Mouse (Mus musculus) urinary bladder, postnatal 36 days (tissue): Measurements from ENCODE around the gene Obscn.

Experiments used
- DNase-seq, 2 experiments: peaks; one replicate each; pipeline ENCODE4 v3.0.0; 2022; ENCODE audit warnings: low spot score in 2 of 2, mixed read lengths in 1 of 2

Obscn gene

DNA sequence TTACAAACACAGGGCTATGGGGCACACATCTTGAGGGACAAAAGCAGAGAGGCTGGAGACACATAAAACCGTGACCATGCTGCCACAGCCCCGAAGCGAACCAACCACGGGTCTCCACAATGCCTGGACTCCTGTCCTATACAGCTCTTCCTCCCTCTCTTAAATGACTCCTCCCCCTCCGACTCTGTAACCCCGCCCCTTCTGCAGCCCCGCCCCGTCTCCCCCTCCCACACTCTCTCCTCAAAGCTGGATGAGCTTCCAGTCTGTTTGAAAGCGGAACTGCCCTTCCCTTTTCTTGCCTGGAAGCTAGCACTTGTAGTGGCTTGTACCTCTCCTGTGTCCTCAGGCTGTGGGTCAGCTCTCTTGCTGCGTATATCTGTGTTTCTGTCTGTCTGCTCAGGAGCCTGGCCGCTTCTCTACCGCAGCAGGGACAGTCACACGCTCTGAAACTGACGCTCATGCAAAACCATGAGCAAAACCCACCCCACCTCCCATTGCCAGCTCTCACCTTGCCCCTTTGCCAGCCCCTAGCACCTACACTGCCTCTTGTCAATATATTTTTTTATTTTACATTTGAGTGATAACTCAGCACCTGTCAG is 5.7 kb upstream of the Obscn start:
- DNase-seq, result no peak

DNA sequence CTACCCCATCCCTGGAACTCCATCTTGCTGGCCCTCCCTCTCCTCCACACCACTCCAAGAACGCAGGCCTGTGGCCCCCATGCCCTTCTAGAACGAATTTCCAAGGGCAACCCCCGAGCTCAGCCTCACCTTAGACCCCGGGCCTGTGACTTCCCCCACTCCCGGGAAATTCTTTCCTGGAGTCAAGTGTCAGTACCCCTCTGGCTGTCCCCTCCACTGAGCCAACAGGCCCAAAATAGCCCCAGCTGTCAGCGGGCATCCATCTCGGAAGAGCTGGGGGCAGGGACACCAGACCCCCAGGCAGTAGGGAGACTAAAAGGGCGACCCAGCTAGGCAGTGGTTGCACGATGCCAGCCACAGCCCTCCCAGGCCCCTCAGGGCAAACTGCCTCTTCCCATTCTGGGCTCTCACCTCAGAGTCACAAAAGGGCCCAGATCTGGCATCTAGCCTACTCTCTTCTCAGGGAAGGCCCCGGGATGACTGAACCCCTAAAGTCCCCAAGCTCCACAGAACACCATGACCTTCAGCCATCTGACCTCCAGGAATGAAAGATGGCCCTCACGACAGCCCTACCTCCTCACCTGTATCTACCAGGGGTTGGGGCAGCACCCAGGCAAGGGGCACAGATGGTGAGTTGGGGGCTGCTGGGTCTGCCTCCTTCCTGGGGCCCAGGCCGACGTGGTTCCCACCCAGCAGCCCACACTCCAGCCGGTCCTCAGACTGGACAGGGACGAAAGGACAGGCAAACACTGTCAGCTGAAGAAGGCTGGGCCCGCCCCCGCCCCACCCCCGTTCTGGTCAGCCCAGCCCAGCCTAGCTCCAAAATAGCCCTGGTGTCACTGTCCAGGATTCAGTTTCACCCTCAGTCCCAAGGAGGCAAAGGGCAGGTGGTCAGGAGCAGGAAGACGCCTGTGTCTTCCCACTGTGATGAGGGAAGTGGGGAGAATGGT is 2.6 kb upstream of the Obscn start:
- no peak for DNase-seq

DNA sequence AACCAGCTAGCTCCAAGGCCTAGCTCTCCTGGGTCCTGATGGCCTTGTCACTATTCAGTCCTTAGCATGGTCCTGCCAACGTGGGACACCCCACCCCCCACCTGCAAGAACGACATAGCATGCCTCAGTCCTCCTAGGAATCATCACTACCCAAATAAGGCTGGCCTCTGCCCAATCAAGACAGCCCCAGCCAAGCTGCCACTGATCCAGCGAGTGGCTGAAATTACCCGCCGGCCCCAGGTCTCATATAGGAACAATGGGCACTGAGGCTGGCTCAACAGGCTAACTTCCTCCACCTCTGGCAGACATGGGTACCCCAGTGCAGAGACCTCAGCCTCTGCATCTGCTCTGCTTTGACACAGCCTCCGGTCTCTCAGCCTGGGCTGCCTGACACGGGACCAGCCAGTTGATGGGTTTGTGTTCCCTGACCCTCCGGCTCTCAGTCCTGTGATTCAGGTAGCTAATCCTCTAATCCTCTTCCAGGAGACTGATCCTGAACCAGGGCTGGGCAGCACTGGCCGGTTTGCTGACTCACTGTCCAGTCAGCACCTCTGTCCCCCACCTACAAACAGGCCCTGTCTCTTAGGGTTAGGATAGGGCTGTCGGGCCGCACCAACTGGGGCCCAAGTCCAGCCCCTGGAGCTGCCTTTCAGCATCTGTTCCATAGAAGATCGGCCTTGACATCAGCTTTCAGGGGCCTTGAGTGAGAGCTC is 948 bp upstream of the Obscn start:
- no peak for DNase-seq

DNA sequence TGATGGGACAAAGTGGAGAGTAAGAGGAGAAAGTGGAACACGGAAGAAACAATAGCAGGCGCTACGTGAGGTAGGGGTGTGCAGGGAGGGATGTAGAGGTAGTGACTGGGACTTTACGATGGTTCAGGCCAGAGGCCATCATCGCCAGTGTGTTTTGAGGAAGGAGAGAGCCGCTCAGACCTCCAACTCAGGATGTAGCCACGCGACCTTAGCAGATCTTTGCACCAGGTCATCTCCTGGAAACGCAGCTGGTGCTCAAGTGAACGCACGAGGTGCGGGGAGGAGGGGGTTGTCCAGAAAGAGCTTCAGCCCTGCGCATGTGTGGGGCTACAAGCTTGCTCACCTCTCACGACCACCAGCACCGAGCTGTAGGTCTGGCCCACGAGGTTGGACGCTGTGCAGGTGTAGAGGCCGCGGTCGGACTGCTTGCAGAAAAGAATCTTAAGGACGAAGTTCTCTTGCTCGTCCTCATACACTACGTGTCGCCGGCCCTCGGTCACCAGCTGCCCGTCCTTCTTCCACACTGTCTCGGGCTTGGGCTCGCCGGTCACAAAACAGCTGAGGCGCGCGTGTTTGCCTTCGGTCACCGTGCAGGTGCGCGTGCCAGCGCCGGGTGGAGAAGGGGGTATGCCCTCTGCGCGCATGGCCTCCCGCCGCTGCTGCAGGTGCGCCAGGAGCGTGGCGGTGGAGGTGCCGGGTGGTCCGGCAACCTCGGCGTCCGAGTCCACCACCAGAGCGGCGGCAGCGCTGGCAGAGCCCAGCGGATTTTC is 966 bp downstream of the Obscn start:
- DNase-seq, result no peak

DNA sequence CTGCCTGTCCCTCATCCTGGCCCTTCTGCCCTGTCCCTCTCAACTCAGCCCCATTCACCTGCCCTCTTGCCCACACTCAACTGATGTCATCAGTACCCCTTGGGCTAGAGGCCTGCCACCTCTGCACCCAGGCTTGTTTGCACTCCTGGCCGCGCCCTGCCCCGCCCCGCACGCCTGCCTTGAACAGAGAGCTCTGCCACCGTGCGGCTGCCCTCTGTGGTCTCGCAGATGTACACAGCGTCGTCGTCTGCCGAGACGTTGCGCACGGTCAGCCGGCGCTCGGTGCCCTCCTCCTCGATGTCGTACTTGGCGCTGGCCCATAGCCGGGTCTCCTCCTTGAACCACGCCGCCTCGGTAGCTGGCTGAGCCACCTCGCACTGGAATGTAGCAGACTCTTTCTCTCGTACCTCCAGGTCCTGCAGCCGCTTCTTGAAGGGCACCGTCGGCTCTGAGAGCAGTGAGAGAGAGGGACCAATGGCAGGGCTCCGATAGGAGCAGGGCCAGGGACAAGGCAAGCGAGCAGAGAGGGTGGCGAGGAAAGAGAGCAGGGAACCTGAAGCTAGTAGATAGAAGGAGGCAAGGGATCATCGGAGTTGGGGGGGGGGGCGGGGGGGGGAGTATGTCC is 1.7 kb downstream of the Obscn start:
- DNase-seq, result peak; percentile 27 to 42

DNA sequence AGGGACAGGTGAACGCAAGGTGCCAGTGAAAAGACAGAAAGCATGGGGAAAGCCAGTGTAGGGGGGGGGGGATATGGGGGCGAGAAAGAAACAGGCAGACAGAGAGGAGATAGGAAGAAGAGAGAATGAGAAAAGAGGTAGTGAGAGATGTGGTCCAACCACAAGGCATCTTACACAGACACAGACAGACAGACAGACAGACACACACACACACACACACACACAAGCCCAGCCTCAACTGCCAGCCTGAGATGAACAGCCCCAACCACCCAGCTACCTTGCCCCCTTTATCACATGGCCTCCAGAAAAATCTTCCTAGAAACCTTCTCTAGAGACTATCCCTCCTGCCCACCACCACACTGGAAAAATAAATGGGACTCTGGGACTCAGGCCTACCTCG is 4.1 kb downstream of the Obscn start:
- DNase-seq, result no peak

DNA sequence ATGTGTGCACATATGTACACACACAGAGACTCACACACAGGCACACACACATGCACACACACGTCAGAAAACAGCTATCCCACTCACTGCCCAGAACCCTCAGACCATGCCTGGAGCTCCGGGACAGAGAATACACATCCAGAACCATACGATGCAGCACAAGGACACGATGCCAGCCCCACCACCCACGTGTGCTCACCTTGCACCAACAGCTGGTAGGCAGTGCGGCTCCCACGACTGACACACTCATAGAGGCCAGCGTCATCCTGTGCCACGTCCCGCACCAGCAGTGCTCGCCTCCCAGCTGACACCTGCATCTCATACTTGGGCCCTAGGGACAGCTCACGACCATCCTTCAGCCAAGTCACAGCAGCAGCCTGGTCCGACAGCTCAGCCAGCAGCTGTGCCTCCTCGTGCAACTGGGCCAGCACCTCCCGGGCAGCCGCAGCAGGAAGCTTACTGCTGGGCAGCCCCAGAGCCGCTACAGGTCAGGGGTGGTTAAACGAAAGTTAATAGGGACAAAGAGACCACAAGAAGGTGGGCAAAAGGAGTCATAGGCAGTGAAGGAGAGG is 4.8 kb downstream of the Obscn start:
- no peak for DNase-seq

DNA sequence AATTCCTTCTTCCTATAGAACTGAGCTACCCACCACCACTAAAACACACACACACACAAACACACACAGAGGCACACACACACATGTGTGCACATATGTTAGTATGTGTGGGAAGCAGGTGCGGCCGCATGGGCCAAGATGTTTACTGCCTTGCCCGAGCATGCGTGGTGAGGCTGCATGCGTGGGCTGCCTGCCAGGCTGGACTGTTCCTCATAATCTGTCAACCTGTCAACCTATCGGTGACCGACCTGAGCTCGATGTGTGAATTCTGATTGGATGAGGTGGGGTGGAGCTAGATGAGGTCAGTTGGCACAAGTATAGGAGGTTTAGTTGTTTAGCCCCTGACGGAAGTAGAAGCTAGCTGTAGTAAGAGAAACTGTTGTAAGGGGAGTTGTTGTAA is 5.4 kb downstream of the Obscn start:
- no peak for DNase-seq

DNA sequence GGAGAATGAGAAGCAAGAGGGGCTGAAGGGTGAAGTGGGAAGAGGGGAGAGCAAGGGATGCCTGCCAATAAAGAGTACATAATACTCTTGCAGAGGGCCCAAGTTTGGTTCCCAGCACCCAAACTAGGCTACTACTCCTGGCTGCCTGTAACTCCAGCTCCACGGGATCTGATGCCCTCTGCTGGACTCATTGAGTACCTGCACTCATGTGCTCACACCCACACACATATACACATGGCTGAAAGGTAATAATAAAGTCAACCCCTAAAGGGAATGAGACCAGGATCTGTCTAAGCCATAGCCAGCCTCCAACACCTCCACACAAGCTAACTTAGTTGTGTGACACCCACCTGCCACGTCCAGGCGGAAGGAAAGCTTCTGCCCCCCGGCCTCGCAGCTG is 30.3 kb downstream of the Obscn start:
- no peak for DNase-seq

DNA sequence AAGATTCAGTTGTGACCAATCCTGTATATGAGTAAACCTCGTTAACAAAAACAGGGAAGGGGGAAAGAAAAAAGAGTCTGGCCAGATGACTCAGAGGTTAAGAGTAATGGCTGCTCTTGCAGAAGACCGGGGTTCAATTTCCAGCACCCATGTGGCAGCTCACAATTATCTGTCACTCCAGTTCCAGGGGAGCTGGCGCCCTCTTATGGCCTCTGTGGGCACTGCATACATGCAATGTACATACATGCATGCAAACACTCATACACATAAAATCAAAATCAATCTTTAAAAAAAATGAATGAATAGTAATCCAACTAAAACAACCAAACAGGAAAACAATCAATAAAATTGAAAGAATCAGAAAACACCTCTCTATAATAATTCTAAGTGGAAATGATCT is 33.9 kb downstream of the Obscn start:
- DNase-seq, result no peak

DNA sequence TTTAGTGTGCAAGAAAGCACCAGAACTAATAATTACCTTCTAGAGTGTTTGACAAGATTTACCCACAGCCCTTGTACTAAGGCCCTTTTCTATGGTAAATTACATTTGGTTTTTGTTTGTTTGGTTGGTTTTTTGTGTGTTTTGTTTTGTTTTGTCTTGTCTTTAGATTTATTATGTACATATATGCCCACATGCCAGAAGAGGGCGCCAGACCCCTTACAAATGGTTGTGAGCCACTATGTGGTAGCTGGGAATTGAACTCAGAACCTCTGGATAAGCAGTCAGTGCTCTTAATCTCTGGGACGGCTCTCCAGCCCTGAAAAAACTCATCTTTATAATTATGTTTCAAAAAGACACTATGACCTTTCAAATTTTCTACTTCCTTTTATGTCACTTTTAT is 37.9 kb downstream of the Obscn start:
- no peak for DNase-seq

DNA sequence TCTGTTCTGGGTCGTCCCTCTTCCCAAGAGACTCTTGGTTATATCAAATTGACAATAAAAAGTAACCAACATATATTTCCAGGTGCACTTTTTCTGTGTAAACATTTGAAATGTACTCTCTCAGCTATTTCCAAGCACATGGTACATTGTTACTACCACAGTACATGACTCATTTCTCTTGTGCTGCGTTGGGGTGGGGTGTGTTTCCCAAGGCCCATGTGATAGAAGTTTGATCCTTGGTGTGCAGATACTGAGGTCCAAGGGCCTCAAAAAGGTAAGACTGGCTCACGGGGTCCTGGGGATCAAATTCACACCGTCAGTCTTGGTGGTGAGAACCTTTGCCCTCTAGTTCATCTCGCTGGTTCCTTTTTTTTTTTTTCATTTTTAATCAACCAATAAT is 38.4 kb downstream of the Obscn start:
- DNase-seq, result no peak

DNA sequence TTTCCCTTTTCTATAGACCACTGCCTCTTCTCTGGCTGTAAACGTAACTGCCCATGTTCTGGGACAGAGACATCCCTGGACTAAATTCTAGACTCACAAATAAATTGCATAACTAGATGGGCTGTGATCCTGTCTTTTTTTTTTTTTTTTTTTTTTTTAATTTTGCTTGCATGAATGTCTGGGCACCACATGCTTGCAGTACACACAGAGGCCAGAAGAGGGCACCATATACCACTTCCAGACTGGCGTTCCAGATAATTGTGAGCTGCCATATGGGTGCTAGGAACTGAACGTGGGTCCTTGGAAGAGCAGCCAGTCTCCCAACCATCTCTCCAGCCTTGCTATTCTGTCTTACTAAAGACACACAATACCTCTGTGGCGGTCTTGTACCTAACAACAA is 42.0 kb downstream of the Obscn start:
- DNase-seq, result no peak

DNA sequence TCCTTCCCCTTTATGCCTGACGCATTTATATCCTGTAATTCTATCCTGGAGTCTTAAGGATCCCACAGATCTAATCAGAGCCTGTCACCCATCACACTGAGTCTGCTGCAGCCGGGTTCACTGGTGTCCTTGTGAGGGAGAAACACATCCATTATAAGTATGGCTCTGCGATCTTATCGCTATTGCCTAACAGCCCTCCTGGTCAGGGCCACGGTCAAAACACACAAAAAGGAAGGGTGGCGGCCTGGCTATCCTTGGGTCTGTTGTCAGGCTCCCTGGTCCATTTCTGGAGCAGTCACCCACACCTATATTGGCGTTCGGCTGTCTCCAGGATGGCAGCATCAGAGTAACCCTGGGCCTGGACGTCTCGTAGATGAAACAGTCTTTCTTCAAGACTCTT is 48.6 kb downstream of the Obscn start:
- no peak for DNase-seq

DNA sequence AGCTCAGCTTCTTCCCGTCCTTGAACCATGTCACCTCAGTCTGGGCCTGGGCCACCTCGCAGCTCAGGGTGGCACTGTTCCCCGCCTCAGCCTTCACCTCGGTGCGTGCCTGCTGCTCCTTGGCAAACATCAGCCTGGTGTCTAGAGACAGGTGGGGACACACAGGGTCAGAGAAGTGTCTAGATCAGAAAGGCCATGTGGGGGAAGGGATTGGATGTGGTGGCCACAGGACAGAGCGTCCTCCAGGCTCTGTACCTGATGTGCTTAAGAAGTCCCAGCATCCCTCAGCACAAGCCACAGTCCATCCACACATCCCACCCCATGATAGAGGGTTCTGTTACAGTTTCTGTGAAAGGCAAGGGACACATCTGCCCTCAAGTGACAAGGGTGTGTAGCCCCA is 51.0 kb downstream of the Obscn start:
- no peak for DNase-seq

DNA sequence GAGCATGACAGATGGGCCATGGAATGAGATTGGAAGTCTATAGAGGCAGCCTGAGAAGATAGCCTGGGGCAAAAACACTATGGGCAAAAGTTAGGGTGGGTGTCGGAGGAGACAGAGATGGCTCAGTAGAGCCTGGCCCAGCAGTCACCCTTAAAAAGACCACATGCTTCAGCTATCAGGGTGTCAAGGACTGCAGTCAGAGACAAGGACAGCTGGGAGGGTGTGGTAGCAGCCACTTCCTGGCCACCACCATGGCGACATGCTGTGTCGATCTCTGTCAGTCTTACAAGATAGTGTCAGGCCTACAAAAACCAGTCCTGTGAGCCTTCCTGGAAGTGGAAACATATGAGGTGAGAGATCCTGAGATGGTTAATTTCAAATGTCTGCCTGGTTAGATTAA is 53.1 kb downstream of the Obscn start:
- no peak for DNase-seq

DNA sequence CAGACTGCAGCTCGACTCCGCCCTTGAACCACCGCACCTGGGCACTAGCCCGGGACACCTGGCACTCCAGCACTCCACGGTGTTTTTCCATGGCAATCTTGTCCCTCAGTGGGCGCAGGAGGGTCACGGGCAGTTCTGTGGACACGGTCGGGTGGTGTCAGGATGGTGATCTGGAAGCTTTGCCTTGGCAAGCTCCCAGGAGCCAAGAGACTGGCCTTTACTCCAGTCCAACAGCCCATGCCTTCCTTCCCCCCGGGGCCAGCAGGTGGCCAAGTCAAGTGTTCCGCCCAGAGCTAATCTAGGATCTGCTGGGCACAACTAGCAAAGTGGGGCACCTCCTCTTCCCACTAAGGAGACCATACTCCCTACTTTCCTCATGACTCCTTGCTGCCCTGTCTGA is 57.9 kb downstream of the Obscn start:
- DNase-seq, result no peak

DNA sequence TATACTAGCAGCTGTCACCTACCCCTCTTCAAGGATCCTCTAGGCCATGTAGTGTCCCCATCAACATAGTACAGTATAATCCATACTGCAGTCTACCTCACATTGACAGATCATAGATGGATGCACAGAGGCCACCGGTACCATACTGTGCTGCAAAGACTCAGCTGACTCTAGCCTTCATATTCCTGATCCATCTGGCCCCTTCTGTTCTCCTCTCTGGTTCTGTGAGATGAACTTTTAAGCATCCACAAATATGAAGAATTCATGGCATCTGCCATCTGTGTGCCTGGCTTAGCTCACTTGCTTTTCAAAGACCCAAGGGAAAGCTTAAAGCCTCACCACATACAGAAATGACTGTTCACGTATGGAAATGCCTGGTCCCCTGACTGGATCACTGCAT is 65.9 kb downstream of the Obscn start:
- DNase-seq, result no peak

DNA sequence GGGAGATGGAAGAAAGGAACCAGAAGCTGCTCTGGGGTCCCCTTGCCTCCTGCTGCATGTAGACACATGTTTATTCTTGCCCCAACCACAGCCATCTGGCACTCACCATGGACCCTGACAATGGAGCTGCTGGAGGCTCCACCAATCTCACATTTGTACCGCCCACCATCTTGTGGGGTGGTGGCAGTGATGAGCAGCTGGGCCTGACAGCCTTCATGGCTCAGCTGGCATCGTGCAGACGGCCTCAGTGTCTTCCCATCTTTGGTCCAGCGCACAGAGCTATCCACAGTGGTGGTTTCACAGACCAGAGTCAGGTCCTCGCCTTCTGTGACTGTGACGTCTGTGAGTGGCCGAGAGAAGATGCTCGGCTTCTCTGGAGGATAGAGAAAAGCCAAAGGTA is 67.3 kb downstream of the Obscn start:
- DNase-seq, result no peak

DNA sequence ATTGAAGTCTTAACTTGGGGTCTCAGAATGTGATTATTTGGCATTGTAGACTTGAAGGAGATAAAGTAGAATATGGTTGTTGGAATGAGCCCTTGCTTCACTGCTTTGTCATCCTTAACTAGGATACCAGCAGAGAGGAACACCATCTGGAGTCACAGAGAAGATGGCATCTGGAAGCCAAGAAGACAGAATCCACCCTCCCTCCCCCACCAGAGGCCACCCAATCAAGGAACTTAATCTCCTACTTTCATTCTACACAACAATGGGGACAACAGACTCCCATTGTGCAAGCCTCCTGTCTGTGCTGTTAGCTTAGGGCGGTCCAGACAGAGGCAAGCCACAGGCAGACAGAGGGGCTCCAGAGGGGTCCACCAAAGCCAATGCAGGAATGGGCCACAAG is 67.8 kb downstream of the Obscn start:
- no peak for DNase-seq

DNA sequence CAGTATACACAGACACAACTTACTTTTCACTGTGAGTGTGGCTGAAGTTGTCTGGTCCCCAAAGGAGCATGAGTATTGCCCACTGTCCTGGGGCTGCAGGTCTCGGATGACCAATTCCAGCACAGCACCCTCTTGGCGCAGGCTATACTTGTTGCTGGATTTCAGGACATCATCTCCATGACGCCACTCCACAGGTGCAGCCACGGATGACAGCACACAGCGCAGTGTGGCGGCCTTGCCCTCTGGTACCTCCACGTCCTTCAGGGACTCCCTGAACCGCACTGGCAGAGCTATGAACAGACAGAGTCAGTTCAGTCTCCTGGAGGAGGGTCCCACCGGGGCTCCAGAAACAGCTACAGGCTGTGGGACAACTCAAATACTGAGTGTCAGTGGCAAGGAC is 68.3 kb downstream of the Obscn start:
- DNase-seq, result no peak
